Mouse (Mus musculus) myocyte (in vitro differentiated cells): ENCODE measurements around the gene Scn4a. TPM values are rescaled to one million over a fixed set of nuclear protein-coding genes. Genes with fewer than 3 reads are reported as not detected.

Experiments used
- H3K27me3 ChIP-seq: one replicate; pipeline ENCODE4 v1.6.1; 2011; ENCODE audit not compliant: control insufficient read depth, insufficient read depth, insufficient read length
- H3K36me3 ChIP-seq: one replicate; pipeline ENCODE4 v1.6.1; 2011; ENCODE audit not compliant: control insufficient read depth, insufficient read depth
- H3K4me2 ChIP-seq: one replicate; pipeline ENCODE4 v1.6.1; 2011; ENCODE audit warnings: low read depth, control low read depth
- H3K4me3 ChIP-seq: one replicate; pipeline ENCODE4 v1.5.1; 2011; ENCODE audit warnings: mild to moderate bottlenecking, control low read depth, moderate library complexity
- H3K79me2 ChIP-seq: one replicate; pipeline ENCODE4 v1.6.1; 2011; ENCODE audit not compliant: control insufficient read depth, insufficient read depth
- H3ac ChIP-seq: one replicate; pipeline ENCODE4 v1.6.1; 2011; ENCODE audit not compliant: control insufficient read depth, insufficient read length
- CEBPB ChIP-seq: IDR thresholded peaks from 2 replicates; pipeline ENCODE4 v1.6.1; 2011; ENCODE audit warnings: mild to moderate bottlenecking, moderate library complexity; ENCODE audit not compliant: poor library complexity, insufficient read depth, severe bottlenecking
- E2F4 ChIP-seq: IDR thresholded peaks from one replicate; pipeline ENCODE4 v1.6.1; 2011; ENCODE audit warnings: mild to moderate bottlenecking, control low read depth, moderate library complexity; ENCODE audit not compliant: insufficient read depth
- MAX ChIP-seq: IDR thresholded peaks from one replicate; pipeline ENCODE4 v1.6.1; 2011; ENCODE audit warnings: low read depth, mild to moderate bottlenecking, control low read depth
- MYOD1 ChIP-seq, 3 experiments: IDR thresholded peaks; one replicate each; pipeline ENCODE4 v1.6.1; 2011; ENCODE audit warnings: control low read depth in 2 of 3, low read depth in 2 of 3, mild to moderate bottlenecking in 2 of 3, moderate library complexity in 1 of 3; ENCODE audit not compliant: insufficient read length in 2 of 3, control insufficient read depth in 1 of 3
- MYOG ChIP-seq, 3 experiments: IDR thresholded peaks; one replicate each; pipeline ENCODE4 v1.6.1; 2011; ENCODE audit warnings: control low read depth in 2 of 3, low read depth in 2 of 3, mild to moderate bottlenecking in 2 of 3; ENCODE audit not compliant: insufficient read length in 2 of 3, control insufficient read depth in 1 of 3, insufficient read depth in 1 of 3
- POLR2A ChIP-seq: IDR thresholded peaks from one replicate; pipeline ENCODE4 v1.6.1; 2011; ENCODE audit warnings: low read depth, mild to moderate bottlenecking, control low read depth, moderate library complexity; ENCODE audit not compliant: insufficient read length
- POLR2AphosphoS2 ChIP-seq: IDR thresholded peaks from one replicate; pipeline ENCODE4 v1.6.1; 2011; ENCODE audit warnings: low read depth, control low read depth; ENCODE audit not compliant: insufficient read length
- REST ChIP-seq: IDR thresholded peaks from one replicate; pipeline ENCODE4 v1.6.1; 2011; ENCODE audit warnings: mild to moderate bottlenecking, control low read depth, moderate library complexity; ENCODE audit not compliant: insufficient read depth, insufficient read length
- SRF ChIP-seq: IDR thresholded peaks from one replicate; pipeline ENCODE4 v1.6.1; 2011; ENCODE audit warnings: low read depth; ENCODE audit not compliant: control insufficient read depth, insufficient read length
- TCF12 ChIP-seq: IDR thresholded peaks from one replicate; pipeline ENCODE4 v1.6.1; 2011; ENCODE audit warnings: mild to moderate bottlenecking, control low read depth; ENCODE audit not compliant: poor library complexity, insufficient read depth, severe bottlenecking
- TCF3 ChIP-seq: IDR thresholded peaks from one replicate; pipeline ENCODE4 v1.6.1; 2011; ENCODE audit warnings: low read depth, control low read depth; ENCODE audit not compliant: insufficient read length
- USF1 ChIP-seq: IDR thresholded peaks from one replicate; pipeline ENCODE4 v1.6.1; 2011; ENCODE audit warnings: low read depth, mild to moderate bottlenecking, control low read depth, moderate library complexity
- polyA plus RNA-seq: library from polyadenylated mRNA; unstranded; fragments of >200 nt; fragmentation: generic; extraction: Trizol; gene quantifications from one replicate; pipeline ENCODE4 v1.2.1, GENCODE M21; 2012; ENCODE audit warnings: missing spikeins

Scn4a gene
- polyA plus RNA-seq, 1 experiment: 15.3 TPM

DNA sequence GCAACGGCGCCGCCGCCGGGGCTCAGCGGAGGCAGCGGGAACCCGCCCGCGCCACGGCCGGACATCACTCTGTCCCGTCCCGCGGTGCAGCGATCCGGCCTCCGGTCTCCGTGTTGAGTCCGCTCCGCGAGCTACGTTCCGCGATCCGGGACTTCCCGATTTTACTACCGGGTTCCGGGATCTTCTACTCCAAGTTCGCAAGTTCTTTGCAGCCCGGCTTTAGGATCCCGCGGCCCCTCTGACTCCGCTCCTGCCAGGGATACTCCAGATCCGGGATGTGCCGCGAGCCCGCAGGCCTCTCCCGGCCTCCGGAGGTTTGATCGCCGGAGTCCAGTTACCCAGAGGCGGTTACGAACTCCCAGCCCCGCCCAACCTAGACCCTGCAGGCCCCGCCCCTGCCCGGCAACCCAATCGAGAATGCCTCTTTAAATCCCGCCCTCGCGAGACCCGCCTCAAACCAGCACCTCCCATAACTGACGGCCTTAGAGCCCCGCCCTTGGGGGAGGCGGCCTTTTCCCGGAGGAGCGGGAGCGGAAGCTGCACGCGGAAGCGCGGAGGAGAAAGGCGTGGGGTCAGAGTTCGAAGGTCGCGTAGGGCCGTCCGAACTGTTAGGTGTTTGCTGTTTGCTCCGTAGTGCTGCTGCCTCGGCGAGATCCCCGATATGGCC is 80.3 kb downstream of the Scn4a start, which contains the start of gene Smarcd2:
Smarcd2 (minus strand) TSS at position 329 of the 667 bp plus-strand sequence.
- TF ChIP-seq USF1 (no peak), POLR2AphosphoS2 (peak; percentile 86), SRF (no peak), TCF12 (no peak), REST (no peak), E2F4 (peak; percentile 27), MAX (no peak), CEBPB (no peak), MYOG (IDR thresholded peaks at IDR 0.05; ENCODE audit: control insufficient read depth in 1 of 3, insufficient read depth in 1 of 3, insufficient read length in 2 of 3, low read depth in 2 of 3) (peak in 1 of 3 experiments; percentile 10), MYOD1 (IDR thresholded peaks at IDR 0.05; ENCODE audit: control insufficient read depth in 1 of 3, insufficient read length in 2 of 3, low read depth in 2 of 3) (no peak), POLR2A (peak; percentile 85), TCF3 (no peak)

DNA sequence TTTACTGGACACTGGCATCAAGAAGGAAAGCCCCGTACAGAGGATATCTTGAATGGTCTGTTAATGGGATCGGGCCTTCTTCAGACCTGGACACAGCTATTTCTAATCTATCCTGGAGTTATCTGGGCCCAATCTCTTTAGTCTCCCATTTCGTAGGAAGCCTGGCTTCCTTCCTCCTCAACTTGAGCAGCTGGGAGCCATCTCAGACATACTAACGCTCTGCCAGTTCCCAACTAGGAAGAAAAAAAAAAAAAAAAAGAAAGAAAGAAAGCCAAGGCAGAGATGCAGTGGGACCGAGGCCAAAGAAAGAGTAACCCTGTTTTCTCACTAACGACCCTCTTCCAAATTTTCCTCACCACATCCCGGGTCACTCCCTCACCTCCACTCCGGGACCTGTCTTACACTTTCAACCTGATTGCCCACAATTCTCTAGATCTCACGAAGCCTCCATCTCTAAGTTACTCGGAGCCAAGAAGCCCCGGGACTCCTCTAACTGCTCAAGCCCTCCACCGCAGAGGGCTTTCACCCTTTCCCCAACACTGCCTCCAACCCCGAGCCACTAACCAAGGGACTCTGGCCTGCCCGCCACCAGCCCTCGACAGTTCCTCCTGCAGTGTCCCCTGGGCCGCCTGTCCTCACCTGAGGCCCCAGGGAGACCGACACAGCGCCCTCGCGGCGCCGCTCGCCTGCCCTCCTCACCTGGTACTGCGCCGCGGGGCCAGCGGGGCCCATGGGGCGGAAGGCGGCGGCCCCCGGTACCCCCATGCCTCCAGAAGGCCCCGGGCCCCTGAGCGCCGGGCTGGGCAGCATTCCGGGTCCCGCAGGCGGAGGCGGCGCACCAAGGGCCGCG is 81.1 kb downstream of the Scn4a start:
- H3K27me3 ChIP-seq: no peaks in the 10 kb centered on the region
- TF ChIP-seq TCF3: no peak
- TF ChIP-seq USF1: no peak
- no peak for TF ChIP-seq MYOD1 (IDR thresholded peaks at IDR 0.05; ENCODE audit: control insufficient read depth in 1 of 3, insufficient read length in 2 of 3, low read depth in 2 of 3)
- TF ChIP-seq CEBPB: no peak
- TF ChIP-seq TCF12: no peak
- no peak for TF ChIP-seq MAX
- no peak for TF ChIP-seq REST
- no peak for TF ChIP-seq E2F4
- TF ChIP-seq MYOG (IDR thresholded peaks at IDR 0.05; ENCODE audit: control insufficient read depth in 1 of 3, insufficient read depth in 1 of 3, insufficient read length in 2 of 3, low read depth in 2 of 3): no peak
- TF ChIP-seq SRF: no peak
- peak overlapping the region; percentile 86 for H3K4me2 ChIP-seq
- peak overlapping the region; percentile 88 for H3ac ChIP-seq
- peaks cover 36% of the 10 kb centered on the region for H3K79me2 ChIP-seq
- H3K4me3 ChIP-seq: peak overlapping the region; percentile 60
- H3K36me3 ChIP-seq: no peaks in the 10 kb centered on the region

More for the DNA sequence above, 80.3 kb downstream of the Scn4a start, which contains the start of gene Smarcd2:
- H3K4me2 ChIP-seq: peak within 1 kb of the TSS; percentile 87
- H3K36me3 ChIP-seq: no peaks in the 10 kb centered on the region
- H3K79me2 ChIP-seq: peaks cover 36% of the 10 kb centered on the region
- no peaks in the 10 kb centered on the region for H3K27me3 ChIP-seq
- peak within 1 kb of the TSS; percentile 60 for H3K4me3 ChIP-seq
- peak within 1 kb of the TSS; percentile 88 for H3ac ChIP-seq

DNA sequence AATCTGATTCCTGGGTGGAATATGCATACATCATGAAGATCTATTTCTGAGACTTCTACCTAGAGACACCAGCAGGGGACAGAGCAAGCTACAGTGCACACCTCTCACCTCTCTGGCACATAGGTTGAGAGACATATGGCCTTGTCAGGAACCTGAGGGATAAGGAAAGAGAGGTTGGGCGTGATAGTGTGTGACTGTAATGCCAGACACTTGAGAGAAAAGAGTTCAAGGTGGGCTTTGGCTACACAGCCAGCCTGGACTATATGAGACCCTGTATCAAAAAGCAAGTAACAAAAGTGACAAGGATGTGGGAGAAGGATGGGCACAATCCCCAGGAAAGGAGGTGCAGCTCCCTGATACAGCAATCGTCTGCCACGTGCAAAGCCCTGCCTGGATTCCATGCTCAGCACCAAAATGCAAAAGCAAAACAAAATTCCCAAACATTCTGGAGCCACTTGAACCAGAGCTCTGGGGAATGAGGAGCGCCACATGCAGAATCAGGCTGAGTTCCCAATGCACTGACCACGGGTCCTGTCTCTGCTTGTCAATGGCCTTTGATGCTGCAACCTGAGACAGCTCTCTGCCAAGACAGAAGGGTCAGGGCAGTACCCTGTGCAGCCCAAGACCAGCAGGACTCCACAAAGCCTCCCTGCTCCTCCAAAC is 81.8 kb downstream of the Scn4a start:
- Histone ChIP-seq H3K27me3 (no peaks in the 10 kb centered on the region), H3ac (peak overlapping the region; percentile 88), H3K79me2 (peaks cover 36% of the 10 kb centered on the region), H3K36me3 (peaks cover 7% of the 10 kb centered on the region), H3K4me3 (peak overlapping the region; percentile 60), H3K4me2 (peak overlapping the region; percentile 86)
- no peak for TF ChIP-seq MYOD1 (IDR thresholded peaks at IDR 0.05; ENCODE audit: control insufficient read depth in 1 of 3, insufficient read length in 2 of 3, low read depth in 2 of 3)
- no peak for TF ChIP-seq TCF12
- no peak for TF ChIP-seq POLR2A
- no peak for TF ChIP-seq MAX
- TF ChIP-seq TCF3: no peak
- TF ChIP-seq MYOG (IDR thresholded peaks at IDR 0.05; ENCODE audit: control insufficient read depth in 1 of 3, insufficient read depth in 1 of 3, insufficient read length in 2 of 3, low read depth in 2 of 3): no peak
- TF ChIP-seq SRF: no peak
- TF ChIP-seq POLR2AphosphoS2: no peak
- TF ChIP-seq USF1: no peak
- TF ChIP-seq E2F4: no peak
- no peak for TF ChIP-seq CEBPB

DNA sequence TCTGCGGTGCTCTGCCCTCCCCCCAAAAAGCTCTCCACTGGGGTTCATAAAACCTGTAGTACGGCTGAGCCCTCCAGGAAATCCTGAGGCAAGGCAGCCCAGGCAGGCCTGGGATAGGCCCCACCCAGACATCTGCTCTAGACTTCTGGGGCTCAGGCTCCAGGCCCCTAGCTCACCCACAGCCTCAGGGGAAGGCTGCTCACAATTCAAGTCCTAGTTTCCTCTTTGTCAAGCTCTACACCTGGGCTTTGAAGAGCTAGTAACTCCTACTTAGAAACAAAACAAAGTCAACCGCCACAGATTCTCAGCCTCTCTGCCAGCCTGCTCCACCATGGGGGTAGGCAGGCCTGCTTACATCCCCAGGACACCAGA is 84.0 kb downstream of the Scn4a start:
- H3K4me2 ChIP-seq: no peak overlapping the region
- H3K4me3 ChIP-seq: no peak overlapping the region

More for the DNA sequence above, 84.0 kb downstream of the Scn4a start:
- no peaks in the 10 kb centered on the region for H3K27me3 ChIP-seq
- H3K36me3 ChIP-seq: peaks cover 19% of the 10 kb centered on the region
- H3ac ChIP-seq: no peak overlapping the region
- TF ChIP-seq POLR2AphosphoS2 (no peak), MYOG (IDR thresholded peaks at IDR 0.05; ENCODE audit: control insufficient read depth in 1 of 3, insufficient read depth in 1 of 3, insufficient read length in 2 of 3, low read depth in 2 of 3) (no peak), MYOD1 (IDR thresholded peaks at IDR 0.05; ENCODE audit: control insufficient read depth in 1 of 3, insufficient read length in 2 of 3, low read depth in 2 of 3) (no peak), REST (no peak), E2F4 (no peak), CEBPB (no peak), POLR2A (no peak), TCF3 (no peak), USF1 (no peak), TCF12 (no peak), SRF (no peak), MAX (no peak)
- peaks cover 36% of the 10 kb centered on the region for H3K79me2 ChIP-seq

Other genes starting within 250 kb of the Scn4a start
- gene Gm10840, start 192.4 kb downstream of the Scn4a start, polyA plus RNA-seq: not detected
- gene Limd2, start 192.4 kb downstream of the Scn4a start, polyA plus RNA-seq: 36.4 TPM
- gene Strada, start 151.1 kb downstream of the Scn4a start, polyA plus RNA-seq: 25.9 TPM
- 31.6 TPM for gene Ccdc47, start 136.9 kb downstream of the Scn4a start, polyA plus RNA-seq
- gene Ddx42, start 136.4 kb downstream of the Scn4a start, polyA plus RNA-seq: 22.0 TPM
- gene Ftsj3, start 97.2 kb downstream of the Scn4a start, polyA plus RNA-seq: 36.1 TPM
- 305 TPM for gene Psmc5, start 97.1 kb downstream of the Scn4a start, polyA plus RNA-seq
- 42.9 TPM for gene Smarcd2, start 80.3 kb downstream of the Scn4a start, polyA plus RNA-seq
- 0.11 TPM for gene Tcam1, start 76.6 kb downstream of the Scn4a start, polyA plus RNA-seq
- gene Gh, start 51.4 kb downstream of the Scn4a start, polyA plus RNA-seq: not detected
- not detected for gene Cd79b, start 38.5 kb downstream of the Scn4a start, polyA plus RNA-seq
- 0.32 TPM for gene Prr29, start 12.2 kb upstream of the Scn4a start, polyA plus RNA-seq
- not detected for gene Icam2, start 34.8 kb upstream of the Scn4a start, polyA plus RNA-seq
- gene Ern1, start 134.6 kb upstream of the Scn4a start, polyA plus RNA-seq: 20.4 TPM